Mouse (Mus musculus): ENCODE data around the gene Kalrn. TPM values are rescaled to one million over a fixed set of nuclear protein-coding genes. Genes with fewer than 3 reads are reported as not detected.
A peak's percentile ranks its signal among the peaks of the same experiment; 100 is the strongest.

Gene Kalrn
- polyA plus RNA-seq, 1 experiment from 2014 or later: 2.8 TPM

DNA sequence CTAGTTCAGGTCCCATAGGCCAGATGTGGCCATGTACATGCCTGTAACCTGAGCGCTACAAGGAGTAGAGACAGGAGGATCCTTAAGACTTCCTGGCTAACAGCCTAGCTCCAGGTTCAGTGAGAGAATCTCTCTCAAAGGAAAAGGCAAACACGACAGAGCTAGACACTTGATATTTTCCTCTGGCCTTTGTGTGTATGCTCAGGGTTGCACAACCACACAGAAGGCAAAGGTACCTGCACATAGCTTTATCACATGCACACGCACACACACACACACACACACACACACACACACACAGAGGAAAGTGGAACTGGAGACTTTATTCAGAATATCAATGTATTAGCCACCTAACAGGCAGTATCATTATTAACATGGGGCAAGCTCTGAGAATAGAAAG is 219.3 kb downstream of the Kalrn start:
- no peak for DNase-seq (ENCODE audit: low spot score)

DNA sequence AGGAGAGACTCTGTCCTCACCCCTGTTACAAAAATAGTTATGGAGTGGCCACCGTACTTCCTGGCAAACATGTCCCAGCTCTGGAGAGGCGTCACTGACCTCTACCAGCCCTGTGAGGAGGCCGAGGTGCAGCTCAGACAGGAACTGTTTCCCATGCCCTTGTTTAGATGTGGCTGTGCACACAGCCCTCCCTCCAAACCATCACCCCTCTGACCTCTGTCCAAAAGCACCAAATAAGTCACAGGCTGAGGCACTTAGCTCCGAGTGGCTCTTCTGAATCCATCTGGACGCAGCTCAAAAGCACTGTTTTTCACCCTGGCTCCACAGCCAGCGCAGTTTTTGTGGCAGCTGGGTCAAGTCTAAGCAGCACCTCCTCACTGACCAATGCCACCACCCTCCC is 220.6 kb downstream of the Kalrn start:
- DNase-seq (ENCODE audit: low spot score): no peak

DNA sequence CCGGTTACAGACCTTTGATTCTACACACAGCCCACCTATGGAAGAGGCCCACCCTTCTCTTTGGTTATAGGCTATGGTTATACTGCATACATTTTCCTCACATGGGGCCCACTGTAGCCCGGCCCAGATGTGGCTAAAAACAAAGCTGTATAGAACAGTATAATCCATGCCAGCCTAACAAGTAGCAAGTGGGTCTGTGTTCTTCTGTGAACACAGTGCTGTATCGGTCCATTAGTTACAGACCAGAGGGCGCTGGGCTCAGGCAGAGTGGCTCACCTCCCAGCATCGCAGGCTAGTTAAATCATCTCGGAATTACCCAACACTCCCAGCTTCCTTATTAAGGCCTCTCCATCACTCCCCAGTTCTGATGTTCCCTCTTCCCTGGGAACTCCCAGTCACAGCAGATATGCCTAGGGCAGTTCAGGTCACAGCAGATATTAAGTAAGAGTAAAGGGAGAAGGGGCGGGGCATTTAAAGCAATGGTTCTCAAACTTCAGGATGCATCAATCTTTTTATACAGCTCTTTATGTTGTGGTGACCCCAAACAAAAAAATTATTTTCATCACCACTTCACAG is 221.7 kb downstream of the Kalrn start:
- DNase-seq (ENCODE audit: low spot score): no peak

DNA sequence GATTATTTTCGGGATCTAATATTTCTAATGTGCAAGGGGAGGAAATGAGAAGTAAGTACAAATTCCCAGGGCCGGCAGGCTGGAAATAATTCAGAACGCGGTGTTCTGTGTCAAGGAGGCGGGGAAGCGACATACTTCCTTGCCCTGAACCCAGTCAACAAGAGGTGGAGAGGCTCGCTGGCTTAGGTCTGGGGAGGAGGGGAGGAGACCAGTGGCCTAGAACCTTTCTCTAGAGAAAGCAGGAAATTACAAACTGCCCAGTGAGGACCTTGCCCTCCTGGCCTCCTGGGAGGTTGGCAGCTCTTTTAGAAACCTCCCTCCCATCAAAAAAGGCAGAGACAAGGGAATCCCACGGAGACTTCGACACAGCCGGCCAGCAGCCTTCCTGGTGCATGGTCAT is 225.8 kb downstream of the Kalrn start:
- no peak for DNase-seq (ENCODE audit: low spot score)

DNA sequence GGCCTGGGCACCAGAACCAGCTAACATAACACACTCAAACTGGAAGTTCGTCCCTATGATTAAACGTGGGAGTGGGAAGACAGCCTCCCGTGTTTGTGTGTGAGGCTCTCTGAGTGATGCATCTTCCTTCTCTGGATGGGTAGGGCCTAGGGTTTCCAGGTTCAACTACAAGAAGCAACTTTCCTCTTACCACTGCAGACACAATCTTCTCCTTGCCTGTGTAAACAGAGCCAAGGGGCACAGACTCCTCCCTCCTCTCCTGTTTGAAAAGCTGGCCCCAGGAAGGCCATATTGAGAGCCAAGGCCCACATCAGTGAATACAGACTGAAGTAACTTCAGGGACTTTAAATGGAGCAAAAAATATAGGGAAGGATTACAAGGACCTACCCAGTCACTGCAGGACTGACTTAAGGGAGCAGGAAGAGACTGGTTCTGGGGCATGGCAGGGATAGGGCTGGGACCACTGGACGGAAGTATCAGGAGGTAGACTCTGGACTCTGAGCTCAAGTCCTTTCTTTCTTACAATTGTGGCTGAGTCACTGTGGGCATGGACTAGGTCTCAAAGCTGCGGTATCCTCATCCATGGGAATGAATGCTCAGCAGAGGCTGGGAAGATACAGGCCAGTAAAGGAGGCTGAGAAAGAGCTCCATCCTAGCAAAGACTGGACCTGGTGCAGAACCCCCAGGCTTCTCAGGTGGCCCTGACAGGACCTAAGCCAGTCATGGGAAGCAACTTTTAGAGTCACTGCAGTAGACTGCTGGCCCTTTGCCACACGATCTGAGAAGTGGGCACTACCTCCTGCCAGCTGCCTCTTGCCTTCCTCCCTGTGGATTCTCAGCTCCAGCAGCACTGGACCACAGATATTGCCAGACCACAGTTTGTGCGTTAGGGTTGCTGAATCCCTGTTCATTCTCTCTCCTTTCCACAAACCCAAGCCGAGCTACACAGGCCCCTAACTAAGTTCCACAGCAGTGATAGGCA is 228.1 kb downstream of the Kalrn start:
- no peak for DNase-seq (ENCODE audit: low spot score)

DNA sequence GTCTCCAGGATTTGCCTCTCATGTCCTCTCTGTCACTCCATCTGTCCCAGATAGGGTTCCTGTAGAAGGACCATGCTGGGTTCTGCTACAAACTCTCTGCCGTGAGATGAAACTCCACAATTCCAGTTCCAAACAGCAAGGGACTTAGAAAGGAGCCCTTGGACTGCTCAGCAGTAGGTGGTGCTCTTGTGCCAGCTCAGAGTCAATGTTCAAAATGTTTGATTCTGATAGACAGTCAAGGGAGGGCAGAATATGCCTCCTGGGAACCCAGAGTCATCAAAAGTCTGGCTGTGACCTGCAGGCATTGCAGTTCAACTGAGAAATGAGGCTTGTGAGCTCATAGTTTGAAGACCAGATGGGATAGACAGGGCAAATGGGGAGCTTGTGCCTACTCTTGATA is 229.4 kb downstream of the Kalrn start:
- no peak for DNase-seq (ENCODE audit: low spot score)

DNA sequence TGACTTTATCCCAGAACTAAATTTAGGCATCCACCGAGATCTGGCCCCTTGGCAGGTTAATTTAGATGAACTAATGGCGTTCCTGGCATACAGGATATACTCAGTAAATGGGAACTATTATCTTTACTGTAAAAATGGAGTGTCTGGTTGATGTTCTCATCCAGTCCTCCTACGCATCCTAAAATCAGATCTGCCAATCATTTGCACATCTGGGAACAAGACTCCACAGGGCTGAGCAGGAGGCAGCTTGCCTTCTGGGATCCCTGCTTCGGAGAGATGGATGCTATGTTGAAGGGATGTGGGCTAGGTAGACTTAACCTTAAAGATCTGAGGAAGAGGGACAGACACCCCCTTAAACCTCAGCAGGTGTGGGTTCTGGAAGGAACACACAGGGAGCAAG is 230.2 kb downstream of the Kalrn start:
- no peak for DNase-seq (ENCODE audit: low spot score)

DNA sequence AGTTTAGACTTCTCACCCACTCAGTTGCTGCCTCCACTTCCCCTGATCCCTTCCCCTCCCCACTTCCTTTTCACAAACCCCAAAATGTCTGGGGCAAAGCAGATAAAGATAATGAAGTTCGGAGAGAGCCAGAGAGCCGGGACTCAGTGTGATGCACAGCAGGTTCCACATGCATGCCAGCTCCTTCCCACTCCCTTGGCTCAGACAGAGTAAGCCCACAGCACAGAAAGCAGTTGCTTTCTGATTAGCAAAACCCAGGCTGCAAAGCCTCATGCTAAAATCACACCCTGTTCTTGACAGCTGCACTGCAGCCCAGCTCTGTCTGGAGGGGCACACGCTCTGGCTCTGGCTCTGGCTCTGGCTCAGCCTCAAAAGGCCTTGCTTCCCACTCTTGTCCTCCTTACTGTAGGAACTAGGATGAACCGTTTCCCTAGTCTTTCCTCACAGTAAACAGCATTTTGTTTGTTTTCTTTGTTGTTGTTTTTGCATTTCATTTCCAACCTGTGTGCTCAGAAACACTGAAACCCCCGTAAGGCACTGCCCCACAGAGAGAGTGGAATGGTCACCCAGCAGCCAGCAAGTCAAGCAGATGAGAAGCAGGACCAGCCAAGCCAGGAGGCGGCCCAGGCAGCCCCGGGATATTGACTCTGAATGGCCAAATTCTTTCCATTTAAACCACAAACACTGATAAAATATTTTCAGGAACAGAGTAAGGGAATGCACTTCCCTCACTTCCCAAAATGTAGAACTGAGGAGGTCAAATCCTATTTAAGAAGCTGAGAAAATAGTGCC is 230.8 kb downstream of the Kalrn start:
- no peak for DNase-seq (ENCODE audit: low spot score)

DNA sequence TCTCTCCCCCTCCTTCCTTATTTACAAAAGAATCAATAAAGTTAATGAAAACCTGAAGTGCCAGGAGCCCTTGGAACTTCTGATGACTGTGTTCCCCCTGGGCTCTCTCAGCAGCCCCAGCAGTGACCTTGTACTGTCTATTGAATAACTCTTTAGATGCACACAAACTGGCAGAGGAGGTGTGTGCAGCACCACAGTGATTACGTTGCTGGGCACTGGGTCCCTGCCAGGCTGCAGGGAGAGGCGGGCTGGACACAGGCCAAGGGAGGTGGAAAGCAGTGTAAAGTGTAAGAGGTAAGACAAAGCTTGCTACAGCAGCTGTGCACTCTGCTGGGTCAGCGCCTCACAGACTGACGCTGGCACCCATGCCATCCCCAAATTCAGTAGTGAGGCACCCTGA is 238.4 kb downstream of the Kalrn start:
- DNase-seq (ENCODE audit: low spot score): no peak

DNA sequence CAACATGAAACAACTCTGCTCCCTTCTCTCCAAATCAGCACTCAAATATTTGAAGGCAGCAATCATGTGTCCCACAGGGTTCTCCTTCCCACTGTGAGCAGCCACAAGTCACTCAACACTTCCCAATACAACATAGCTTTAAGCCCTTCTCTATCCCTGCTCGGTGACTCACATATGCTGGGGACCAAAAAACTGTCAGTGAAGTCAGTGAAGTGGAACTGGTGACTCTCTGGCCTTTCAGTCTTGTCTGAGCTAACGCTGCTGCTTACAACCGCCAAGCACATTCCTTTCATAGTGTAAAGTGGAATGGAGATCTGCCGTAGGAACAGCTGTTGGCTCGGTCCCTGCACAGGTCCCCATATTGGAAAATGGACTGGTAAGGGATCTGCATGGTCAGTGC is 241.7 kb downstream of the Kalrn start:
- no peak for DNase-seq (ENCODE audit: low spot score)

DNA sequence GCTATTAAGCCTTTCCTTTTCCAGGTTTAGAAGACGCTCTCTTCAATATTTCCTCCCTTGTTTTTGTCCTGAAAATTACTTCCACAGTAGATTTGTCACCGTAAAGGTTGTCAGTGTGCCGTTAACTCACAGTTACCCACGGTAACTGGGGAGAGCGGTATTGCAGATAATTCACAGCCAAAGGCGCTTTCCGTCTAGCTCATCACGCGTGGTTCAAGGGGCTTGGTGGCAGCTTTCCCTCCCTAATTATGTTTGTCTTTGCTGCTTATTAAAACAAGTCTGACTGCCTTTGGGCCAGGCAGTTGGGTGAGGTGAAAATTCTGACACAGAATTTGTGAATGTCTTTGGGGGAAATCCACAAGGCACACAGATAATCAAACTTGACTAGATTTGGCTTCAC is 243.5 kb downstream of the Kalrn start:
- no peak for DNase-seq (ENCODE audit: low spot score)

DNA sequence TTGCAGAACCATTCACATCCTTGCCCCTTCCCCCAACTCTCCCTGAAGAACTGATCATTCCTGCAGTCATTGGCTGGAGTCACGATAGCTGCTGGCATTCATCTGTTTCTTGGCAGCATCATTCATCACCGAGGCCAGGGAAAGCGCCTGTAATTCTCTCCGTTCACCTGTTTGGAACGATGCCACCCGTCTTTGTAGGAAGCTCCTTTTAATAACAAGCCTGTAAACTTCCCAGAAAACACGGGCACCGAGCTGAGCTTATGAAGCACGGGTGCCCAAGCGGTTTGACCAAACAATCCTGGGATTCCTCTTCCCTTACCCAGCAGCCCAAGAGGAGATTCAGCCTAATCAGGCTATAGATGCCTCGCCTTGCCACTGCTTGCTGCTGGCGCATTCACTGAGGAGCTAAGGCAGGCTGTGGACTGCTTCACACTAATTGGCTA is 243.9 kb downstream of the Kalrn start:
- no peak for DNase-seq (ENCODE audit: low spot score)

DNA sequence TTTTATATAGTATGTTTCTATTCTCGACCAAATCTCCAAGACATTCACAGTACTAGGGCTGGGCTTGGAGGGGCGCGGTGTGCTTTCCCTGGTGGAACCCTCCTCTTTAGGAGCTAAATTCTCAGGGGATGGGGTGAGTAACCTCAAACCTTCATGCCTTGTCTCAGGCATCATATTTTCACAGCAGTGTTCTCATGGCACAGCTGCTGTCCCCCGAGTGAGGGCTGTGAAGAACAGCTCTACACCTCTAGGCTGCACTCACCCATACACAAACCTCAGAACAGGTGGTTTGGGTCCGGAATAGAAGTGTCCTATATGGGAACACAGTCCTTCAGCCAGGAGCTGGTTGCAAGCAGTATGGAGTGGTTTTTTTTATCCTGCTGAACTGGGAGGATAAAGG is 245.4 kb downstream of the Kalrn start:
- DNase-seq (ENCODE audit: low spot score): no peak

DNA sequence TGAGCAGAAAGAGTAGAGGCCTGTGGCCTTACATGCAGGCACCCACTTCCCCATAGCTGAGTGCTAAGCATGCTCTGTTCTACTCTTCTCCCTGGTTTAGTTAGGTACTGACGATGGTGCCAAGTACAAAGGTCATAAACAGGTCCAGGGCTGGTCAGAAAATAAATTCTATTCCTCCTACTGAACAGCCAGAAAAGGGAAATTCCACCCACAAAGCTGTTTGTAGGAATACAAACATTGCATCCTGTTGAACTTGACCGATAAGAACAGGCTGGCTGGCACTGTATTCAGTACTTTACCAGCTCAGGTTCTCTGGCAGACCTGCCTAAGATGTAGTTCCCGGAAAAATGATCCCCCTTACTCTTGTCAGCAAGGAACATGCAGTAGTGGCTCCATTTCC is 247.5 kb downstream of the Kalrn start:
- no peak for DNase-seq (ENCODE audit: low spot score)

DNA sequence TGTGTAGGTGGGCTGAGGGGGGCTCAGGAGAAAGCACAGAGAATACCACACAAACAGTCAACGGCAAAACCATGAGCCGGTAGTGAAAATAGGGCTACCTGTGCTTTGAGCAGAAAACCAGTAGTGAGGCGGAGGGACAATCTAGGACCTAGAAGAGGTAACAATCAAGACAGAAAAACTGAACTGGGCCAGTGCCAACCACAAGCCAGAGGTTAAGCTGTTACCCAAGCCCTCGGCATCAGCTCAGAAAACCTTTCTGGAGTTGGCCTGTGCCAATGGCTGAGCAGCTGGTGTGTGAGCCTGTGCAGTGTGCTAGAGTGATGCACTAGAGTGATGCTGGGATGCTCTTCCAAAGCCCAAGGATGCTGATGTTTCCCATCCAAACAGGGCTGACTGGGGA is 248.2 kb downstream of the Kalrn start:
- no peak for DNase-seq (ENCODE audit: low spot score)

DNA sequence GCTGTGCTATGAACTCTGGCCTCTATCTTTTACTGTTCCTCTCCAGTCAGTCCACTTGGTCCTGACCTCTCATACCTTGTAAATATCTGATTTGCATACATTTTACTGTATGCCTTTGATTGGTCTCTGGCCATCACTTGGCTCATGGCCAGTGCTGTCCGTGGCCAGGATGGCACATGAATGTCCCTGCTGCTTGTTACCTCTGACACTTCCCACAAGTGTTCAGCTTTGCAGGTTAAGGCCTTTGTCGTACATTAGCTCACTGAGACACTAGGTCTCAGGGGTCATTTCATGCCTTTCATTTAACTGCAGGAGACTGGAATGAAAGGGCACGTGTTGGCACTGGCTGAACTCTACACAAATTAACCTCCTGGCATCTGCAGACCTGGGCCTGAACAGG is 248.6 kb downstream of the Kalrn start:
- no peak for DNase-seq (ENCODE audit: low spot score)

DNA sequence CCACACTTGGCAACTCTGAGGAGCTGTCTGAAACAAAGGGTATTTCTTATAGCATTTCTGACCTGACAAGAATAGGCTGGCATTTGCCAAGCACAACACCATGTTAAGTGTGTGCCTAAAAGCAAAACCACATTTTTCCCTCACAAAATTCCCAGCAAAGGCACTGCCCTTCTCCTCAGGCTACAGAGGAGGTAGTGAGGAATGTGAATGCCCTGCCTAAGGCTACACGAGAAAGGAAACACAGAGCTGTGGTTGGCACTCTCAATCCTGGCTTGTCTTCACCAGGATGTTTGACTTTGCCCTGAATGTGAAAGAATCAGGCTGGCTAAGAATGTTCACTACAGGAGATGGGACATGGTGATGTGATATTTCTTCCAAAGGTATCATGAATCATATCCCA is 249.8 kb downstream of the Kalrn start:
- no peak for DNase-seq (ENCODE audit: low spot score)

DNA sequence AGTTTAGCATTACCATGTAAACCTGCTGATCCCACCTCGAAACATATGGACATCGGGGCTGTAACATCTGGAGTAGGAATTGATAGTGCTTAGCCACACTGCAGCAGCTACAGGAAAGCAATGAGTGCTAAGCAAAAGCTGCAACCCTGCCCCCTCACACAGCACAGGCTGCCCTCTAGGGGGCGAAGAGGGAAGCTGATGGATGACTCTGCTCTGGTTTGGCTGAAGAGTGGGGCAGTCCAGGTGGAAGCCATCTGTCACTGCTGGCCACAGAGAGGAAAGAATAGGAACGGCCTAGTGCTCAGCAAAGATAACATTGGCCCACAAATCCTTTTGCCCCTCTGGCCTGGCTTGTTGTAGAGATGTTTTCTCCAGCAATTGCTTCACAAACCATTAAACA is 250.8 kb downstream of the Kalrn start:
- DNase-seq (ENCODE audit: low spot score): peak; percentile 9

DNA sequence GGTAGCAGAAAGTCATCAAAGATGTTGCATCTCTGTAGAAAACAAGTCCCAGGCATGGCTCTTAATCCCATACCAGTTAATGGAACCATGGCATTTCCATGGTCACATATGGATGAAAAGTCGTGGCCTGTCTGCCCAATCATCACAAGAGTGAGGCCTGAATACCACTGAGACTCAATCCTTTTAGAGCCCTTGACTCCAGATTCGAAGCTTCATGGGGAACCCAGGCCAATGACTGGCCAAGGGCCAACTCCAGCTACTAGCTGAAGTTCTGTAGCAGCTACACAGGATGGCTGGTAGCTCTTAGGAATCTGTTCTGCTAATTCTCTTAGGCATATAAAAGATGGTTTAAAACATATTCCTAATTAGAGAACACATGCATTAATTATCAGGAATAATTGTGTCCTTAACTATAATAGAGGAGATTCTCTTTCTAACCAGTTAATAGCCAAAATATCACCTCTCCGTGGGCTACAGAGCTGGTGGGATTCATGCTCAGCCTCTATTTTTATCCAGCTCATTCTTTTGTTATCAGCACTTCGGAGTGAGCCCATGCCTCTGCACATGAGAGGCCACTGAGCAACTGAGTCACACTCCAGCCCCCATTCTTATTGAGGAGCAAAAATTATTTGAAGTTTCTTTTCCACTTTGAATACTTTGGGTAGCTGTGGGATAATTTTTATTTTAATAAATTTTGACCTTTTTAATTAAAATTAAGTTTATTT is 252.1 kb downstream of the Kalrn start:
- no peak for DNase-seq (ENCODE audit: low spot score)

DNA sequence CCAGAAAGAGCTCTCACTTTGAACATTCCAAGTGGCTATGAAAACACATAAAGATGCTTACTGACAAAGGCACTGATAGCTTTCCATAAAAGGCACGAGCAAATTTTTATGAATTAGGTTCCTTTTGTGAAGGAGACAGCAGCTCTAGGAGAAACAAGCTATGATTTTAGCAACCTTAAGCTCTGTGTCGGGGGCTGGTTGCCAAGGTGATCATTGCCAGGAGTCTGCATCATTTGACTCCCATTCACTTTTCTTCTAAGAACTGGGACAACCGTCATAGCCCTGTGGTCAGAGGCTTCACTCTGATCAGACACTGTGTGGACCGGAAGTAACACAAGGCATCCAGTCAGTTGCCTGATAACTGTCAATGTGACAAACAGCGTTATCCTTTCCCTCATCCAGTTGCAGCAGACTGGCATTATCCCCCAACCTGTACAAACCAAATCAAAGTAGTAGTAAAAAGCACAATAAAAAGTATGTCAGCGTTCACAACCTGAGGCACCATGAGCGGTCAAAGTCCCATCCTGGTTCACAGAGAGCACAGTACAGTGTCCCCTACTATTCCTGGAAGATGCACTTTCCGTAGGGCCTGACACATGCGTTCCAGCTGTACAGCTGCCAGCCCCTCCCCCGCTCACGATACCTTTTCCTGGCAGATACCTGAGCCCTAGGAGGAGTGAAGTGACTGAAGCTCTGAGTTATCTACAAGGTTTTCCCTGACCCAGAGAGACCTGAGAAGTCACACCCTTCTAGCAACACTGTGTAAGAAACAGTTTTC is 253.1 kb downstream of the Kalrn start:
- no peak for DNase-seq (ENCODE audit: low spot score)

DNA sequence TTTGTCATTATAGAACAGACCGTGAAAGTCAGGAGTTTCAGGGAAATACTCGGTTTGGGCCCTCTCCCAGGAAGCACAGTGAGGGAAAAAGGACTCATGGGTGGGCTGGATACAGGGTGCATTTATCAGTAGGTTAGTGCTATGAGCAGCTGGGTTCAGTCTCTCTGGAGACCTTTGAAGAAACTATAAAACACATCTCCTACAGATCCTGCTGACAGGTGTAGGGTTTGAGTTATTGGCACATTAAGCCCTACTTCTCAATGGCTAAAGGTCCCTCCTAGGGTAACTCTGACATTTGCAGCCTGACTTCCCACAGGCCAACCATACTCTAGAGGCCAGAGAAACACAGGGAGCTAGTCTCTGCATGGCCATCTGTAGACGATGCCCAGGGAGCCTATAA is 256.2 kb downstream of the Kalrn start:
- DNase-seq (ENCODE audit: low spot score): no peak

Data from thymus, postnatal 0 days (tissue).